Mouse (Mus musculus) kidney, adult 8-10 months (tissue): Measurements from ENCODE around the gene Dlk1.

Experiments
- DNase-seq, 2 experiments: peaks; one replicate each; pipeline ENCODE4 v3.0.0; 2022

Dlk1 gene

GRCm38 (mm10) chr12:109452592-109452991, at the start of gene Dlk1:
TSS of gene Dlk1 (plus strand) at chr12:109452823.
- no peak for DNase-seq

GRCm38 (mm10) chr12:109402943-109403342, 49.7 kb upstream of the Dlk1 start:
- no peak for DNase-seq

DNA sequence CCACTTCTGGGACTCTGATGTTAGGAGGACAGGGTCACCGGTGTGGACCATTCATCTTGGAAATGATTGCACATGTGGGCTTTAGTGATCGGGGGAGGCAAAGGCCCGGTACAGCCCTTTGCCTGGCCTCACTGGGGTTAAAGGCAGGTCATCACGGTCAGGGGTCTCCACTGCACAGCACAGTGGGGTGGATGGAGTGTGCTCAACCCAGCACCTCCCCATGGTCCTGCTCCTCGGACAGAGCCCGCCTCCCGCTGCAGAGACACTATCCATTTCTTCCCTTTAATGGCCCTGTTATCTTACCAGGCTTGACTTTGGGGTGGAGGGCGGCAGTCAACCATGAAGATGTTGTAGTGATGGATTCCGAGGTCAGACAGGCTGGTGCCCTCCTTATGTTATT, 48.9 kb upstream of the Dlk1 start:
- no peak for DNase-seq

GRCm38 (mm10) chr12:109406018-109406417, 46.6 kb upstream of the Dlk1 start:
- no peak for DNase-seq

GRCm38 (mm10) chr12:109410723-109411122, 41.9 kb upstream of the Dlk1 start:
- no peak for DNase-seq

GRCm38 (mm10) chr12:109411172-109412070, 41.2 kb upstream of the Dlk1 start:
- no peak for DNase-seq

- no peak for DNase-seq
Observed at GRCm38 (mm10) chr12:109412071-109412440, 40.6 kb upstream of the Dlk1 start.

DNA sequence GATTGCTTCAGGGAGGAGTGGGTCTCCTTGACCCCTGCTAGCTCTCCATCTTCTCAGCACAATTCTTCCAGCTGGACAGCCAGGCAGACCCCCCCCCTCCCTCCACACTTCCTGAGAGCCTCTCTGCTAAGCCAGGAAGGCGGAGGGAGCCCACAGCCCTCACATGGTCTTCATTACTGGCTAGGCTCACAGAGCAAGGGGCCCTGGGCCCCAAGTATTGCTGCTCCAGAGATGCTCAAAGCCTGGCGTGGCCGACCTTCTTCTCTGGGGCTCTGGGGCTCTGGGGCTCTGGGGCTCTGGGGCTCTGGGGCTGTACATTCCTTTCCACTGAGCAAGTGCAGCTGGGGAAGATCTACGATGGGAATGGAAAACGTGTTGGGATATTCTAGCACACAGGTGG, 39.9 kb upstream of the Dlk1 start:
- DNase-seq: no peak

DNA sequence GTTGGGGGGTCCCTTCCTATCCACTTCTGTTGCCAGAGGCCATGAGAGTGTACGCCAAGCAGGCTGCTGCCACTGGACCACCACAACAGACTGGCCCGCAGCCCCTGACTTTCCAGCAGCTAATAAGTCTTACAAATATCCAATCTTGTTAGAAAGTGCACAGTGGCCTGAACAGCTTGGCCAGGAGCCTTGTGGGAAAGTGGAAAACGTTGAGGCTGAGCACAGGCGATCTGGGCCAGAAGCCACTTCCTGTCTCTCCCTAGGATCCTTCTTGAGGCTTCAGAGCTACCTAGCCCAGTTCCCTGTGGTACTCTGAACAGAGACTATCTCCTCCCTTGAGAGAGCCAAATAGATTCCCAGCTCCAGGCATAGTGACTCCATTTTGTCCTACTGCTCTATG, 39.3 kb upstream of the Dlk1 start:
- no peak for DNase-seq

DNA sequence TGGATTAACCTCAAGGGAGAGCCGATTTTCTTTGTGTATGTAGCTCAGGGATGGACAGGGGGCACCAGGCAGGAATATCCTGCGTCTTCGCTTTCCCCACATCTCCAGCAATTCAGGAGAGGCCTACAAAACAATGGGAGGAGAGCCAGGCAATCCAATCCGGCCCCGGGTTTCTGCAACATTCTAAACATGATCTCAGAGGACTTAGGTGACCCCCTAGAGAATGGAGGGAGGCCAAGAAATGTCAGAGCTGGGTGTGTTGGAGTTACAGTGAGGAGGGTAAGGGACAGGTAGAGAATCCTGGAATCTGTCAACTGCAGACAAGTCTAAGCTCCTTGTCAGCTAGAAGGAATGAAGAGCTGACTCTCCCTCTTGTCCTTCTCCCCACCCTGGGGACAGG, 35.9 kb upstream of the Dlk1 start:
- DNase-seq: no peak

DNA sequence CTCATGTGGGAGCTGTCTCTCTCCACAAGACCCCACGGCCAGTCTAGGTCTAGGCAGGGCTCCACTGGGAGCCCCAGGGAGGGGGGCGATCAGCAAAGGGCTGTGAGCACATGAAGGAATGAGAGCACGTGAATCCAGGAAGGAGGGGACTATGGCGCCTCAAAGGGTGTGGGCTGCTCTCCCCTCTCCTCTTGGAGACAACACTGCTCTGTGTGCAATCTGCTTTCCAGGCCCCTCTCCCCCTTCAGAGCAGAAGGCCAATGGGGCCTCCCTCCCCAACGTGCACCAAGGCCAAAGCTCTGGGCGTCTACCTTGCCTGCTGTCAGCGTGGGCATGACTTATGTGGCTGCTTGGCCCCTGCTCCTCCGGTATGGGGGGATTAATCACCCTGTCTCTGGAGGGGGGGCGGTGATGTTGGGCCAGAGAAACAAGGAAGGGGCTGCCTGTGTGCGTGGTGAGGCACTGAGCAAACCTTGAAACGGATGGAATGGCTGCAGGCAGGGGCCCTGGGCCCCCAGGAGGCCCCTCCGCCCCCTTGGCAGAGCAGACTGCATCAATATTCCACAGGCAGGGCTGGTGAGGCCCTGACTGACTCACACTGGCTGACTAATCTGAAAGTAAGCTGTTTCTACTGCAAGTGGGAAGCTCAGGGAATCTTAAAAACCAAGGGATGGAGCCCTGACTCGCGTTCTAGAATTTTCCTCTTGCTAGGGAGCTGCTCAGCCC, 35.0 kb upstream of the Dlk1 start:
- DNase-seq: no peak

GRCm38 (mm10) chr12:109420006-109420405, 32.6 kb upstream of the Dlk1 start:
- no peak for DNase-seq

- no peak for DNase-seq
Observed at GRCm38 (mm10) chr12:109423163-109423562, 29.5 kb upstream of the Dlk1 start.

DNA sequence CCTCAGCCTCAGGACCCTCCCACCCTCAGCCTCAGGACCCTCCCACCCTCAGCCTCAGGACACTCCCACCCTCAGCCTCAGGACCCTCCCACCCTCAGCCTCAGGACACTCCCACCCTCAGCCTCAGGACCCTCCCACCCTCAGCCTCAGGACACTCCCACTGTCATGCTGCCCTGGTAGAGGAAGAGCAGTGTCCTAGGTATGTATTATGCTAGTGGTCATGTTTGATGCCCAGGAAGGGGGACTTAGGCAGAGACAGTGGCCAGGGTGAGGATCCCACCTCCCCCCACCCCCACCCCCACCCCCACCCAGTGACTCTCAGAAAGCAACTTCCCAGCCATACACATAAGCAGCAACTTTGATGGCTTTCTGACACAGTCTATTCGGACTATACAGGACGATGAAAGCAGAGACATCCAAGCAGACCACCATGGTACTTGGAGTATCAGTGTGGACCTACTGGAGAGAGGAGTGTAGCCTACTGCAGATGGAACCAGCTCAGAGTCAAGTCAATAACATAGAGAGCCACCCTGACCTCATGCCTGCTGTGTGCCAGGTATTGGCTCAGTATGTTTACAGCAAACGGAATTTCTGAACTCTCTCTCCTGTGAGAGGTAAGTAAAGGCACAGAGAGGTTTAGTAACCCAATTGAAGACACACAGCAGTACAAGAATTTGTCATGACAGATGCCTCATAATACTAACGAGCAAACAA, 28.8 kb upstream of the Dlk1 start:
- no peak for DNase-seq

DNA sequence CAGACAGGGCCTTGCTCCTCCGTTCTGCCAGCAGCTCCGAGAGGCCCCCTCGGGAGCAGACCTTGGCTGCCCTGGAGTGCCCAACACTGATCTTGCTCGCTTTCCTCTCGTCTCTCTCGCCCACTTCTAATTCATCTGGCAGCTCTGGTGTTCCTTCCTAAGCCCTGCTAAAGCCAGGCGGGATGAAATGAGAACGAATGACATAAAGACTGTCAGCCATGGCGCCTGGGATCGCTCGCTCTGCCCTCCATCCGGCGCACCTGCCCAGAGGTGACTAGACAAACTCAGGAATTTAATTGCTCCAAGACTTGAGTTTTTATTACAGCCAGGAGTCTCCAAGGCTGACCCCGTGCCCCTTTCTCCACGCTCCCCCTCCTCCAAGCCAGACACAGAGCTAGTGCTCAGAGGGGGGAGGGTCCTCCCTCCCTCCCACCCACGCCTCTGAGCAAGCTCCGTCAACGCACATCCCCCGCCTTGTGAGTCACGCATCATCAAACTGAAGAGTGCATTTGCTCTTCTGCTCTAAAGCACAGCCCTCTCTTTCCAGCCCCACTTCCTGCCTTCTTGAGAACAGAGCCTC, 27.8 kb upstream of the Dlk1 start:
- DNase-seq: no peak

DNA sequence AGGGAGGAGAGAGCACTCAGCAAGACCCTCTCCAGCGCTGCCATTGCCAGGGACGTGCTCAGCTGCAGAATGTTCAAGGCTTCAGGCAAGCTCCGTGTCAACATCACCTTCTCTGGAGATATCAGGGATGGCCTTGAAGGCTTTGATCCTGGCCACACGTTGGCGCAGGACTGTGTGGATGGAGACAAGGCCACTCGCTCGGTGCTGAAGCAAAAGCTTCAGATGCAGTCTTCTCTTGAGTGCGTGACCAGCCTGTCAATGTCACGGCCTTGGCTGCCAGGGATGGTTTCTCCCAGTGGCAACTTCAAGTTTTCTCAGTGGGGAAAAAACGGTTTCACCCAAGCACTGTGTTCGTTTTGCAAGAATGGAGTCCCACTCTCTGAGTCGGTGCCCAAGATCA, 26.6 kb upstream of the Dlk1 start:
- DNase-seq: no peak

GRCm38 (mm10) chr12:109432475-109433130, 20.0 kb upstream of the Dlk1 start:
- no peak for DNase-seq

- DNase-seq: peak in 1 of 2 experiments; percentile 24
Observed at GRCm38 (mm10) chr12:109436367-109436807, 16.2 kb upstream of the Dlk1 start.

GRCm38 (mm10) chr12:109436852-109437251, 15.8 kb upstream of the Dlk1 start:
- DNase-seq: no peak

- DNase-seq: peak; percentile 25 to 68
Observed at GRCm38 (mm10) chr12:109437559-109438350, 14.9 kb upstream of the Dlk1 start.

DNA sequence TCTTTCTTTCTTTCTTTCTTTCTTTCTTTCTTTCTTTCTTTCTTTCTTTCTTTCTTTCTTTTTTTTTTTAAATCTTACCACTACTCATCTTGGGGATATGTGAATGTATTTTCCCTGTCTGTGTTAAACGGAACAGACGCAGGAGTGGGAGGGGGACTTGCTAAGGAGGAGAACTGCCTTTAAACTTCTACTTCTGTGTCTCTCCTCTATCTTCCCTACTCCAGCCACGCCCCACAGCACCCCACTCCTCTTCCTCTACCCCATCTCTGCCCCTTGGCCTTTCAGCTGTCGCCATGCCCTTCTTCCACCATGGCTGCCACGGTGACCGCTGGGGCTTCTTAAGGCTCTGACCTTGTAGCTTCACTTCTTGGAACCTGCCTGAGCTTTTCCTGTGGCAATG, 14.2 kb upstream of the Dlk1 start:
- DNase-seq: no peak

GRCm38 (mm10) chr12:109439974-109440373, 12.6 kb upstream of the Dlk1 start:
- no peak for DNase-seq
